In the genomic region with DNA sequence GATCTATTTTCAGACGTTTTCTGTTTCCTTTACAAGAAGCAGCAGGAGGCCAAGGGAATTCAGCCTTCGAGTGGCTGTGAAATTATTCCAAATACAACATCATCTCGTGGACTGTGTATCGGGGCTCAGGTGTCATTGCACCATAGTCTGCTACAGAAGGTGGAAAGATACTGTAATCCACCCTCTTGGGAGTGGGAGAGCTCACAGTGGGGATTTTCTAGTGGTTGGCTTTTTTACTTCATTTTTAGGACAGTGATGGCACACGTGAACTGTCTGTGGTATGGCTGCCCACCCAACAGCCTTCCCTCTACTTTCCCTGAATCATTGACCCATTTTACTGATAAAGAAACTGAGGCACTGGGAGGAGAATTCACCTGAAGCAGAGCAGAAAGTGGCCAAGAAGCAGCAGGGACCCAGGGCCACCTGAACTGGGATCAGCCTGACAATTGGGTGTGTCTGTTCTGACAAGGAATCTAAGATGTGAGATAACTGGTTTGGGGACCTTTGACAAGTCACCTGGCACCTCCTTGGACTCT, we compare ENCODE assay signal across 21 mouse cellular contexts.
A peak's percentile ranks its signal among the peaks of the same experiment; 100 is the strongest.
DNase-seq lines count a peak whose midpoint lies in the region; ATAC-seq and TF ChIP-seq lines count a peak whose summit lies in the region.
"Had no signal": no experiment of that assay in that cellular context is flagged by ENCODE, and none has a peak within 500 bp of the region (broad histone marks: within the 10 kb centered on the region; RNA-seq: fewer than 3 reads in every experiment).

No protein-coding gene starts in this region.

- peaks cover 53% of the 10 kb centered on the region for H3K4me1 ChIP-seq in heart, embryonic 15.5 days (replicated peaks)
- peaks cover 40% of the 10 kb centered on the region for H3K4me1 ChIP-seq in lung, embryonic 16.5 days (replicated peaks; ENCODE audit: control insufficient read depth, insufficient read depth, low read length)

- H3K4me3 ChIP-seq in gastrocnemius, adult 2 months, result no peak overlapping the region
- no peak overlapping the region for H3K4me3 ChIP-seq in heart, embryonic 15.5 days
- H3K4me3 ChIP-seq in lung, embryonic 16.5 days (ENCODE audit: low read length), result no peak overlapping the region
- H3K4me3 ChIP-seq in macrophage (ENCODE audit: inconsistent target), result no peak overlapping the region
- H3K4me3 ChIP-seq: intestine, embryonic 15.5 days; limb, embryonic 12.5 days; liver, embryonic 12.5 days; midbrain, embryonic 13.5 days; neural tube, embryonic 12.5 days had no signal

- no peaks in the 10 kb centered on the region for H3K79me2 ChIP-seq in macrophage (ENCODE audit: inconsistent target)

- 51% methylated on average over 5 of the region's 5 CpGs for WGBS in heart, embryonic 15.5 days
- WGBS in lung, embryonic 16.5 days, result 45% methylated on average over 5 of the region's 5 CpGs
- 22% methylated on average over 5 of the region's 5 CpGs for WGBS in macrophage (ENCODE audit: missing documents)

- DNase-seq in gastrocnemius, adult 2 months, result no peak
- no peak for DNase-seq in gastrocnemius, postnatal 36 days
- no peak for DNase-seq in heart, postnatal 4 days
- no peak for DNase-seq in lung, adult 18-20 months
- no peak for DNase-seq in frontal cortex, postnatal 25 days (ENCODE audit: low spot score in 2 of 2)
- DNase-seq: adrenal gland, postnatal 36 days; retina, postnatal 1 day; right cerebral cortex, postnatal 25 days; spleen, adult 18-20 months had no signal

- H3K9me3 ChIP-seq in heart, embryonic 15.5 days (replicated peaks), result no peaks in the 10 kb centered on the region
- no peaks in the 10 kb centered on the region for H3K9me3 ChIP-seq in lung, embryonic 16.5 days (ENCODE audit: control insufficient read depth, low read length)
- H3K9me3 ChIP-seq: intestine, embryonic 15.5 days; limb, embryonic 12.5 days; liver, embryonic 12.5 days; midbrain, embryonic 13.5 days; neural tube, embryonic 12.5 days had no signal

- TF ChIP-seq CTCF in gastrocnemius, adult 2 months (IDR thresholded peaks at IDR 0.05), result no peak

- intact Hi-C loops in gastrocnemius, adult 2 months (cut with DNase I), result no loop called here
- intact Hi-C loops in gastrocnemius, postnatal 36 days (cut with DNase I), result no loop called here

- H3K27me3 ChIP-seq in heart, embryonic 15.5 days, result peaks cover 16% of the 10 kb centered on the region
- H3K27me3 ChIP-seq in lung, embryonic 16.5 days (ENCODE audit: control insufficient read depth, insufficient read depth, low read depth, low read length), result no peaks in the 10 kb centered on the region
- H3K27me3 ChIP-seq: midbrain, embryonic 13.5 days; neural tube, embryonic 12.5 days; Patski had no signal

- peak overlapping the region; percentile 58 for H3K27ac ChIP-seq in gastrocnemius, adult 2 months
- peak overlapping the region; percentile 31; the same call in 1 of the 2 replicates for H3K27ac ChIP-seq in heart, embryonic 15.5 days
- H3K27ac ChIP-seq in lung, embryonic 16.5 days (ENCODE audit: low read length), result 0 out of 2 replicates have a peak overlapping the region, but pooled peaks have one; percentile 19
- peak overlapping the region; percentile 82 for H3K27ac ChIP-seq in macrophage
- H3K27ac ChIP-seq: intestine, embryonic 15.5 days; limb, embryonic 12.5 days; liver, embryonic 12.5 days; midbrain, embryonic 13.5 days; neural tube, embryonic 12.5 days had no signal

- H3K9ac ChIP-seq in heart, embryonic 15.5 days, result no peak overlapping the region
- H3K9ac ChIP-seq in lung, embryonic 16.5 days (ENCODE audit: low read length), result no peak overlapping the region
- H3K9ac ChIP-seq: intestine, embryonic 15.5 days; limb, embryonic 12.5 days; liver, embryonic 12.5 days; lung, embryonic 14.5 days; midbrain, embryonic 13.5 days; neural tube, embryonic 12.5 days had no signal

- H3K4me2 ChIP-seq in heart, embryonic 15.5 days, result peak overlapping the region; percentile 13; the same call in 1 of the 2 replicates
- no peak overlapping the region for H3K4me2 ChIP-seq in lung, embryonic 16.5 days (ENCODE audit: low read depth, low read length)
- H3K4me2 ChIP-seq: intestine, embryonic 15.5 days; limb, embryonic 12.5 days; liver, embryonic 12.5 days; lung, embryonic 14.5 days; midbrain, embryonic 13.5 days; neural tube, embryonic 12.5 days had no signal

- no peak for ATAC-seq in heart, embryonic 15.5 days (replicated peaks; ENCODE audit: insufficient number of reproducible peaks, insufficient read depth, low FRiP score, low read depth)
- ATAC-seq in lung, embryonic 16.5 days (ENCODE audit: low read depth), result no peak
- ATAC-seq: hindbrain, embryonic 16.5 days; midbrain, embryonic 13.5 days had no signal

- no peaks in the 10 kb centered on the region for H3K36me3 ChIP-seq in heart, embryonic 15.5 days
- H3K36me3 ChIP-seq in lung, embryonic 16.5 days (ENCODE audit: control insufficient read depth, insufficient read depth, low read length), result no peaks in the 10 kb centered on the region
- no peaks in the 10 kb centered on the region for H3K36me3 ChIP-seq in macrophage (ENCODE audit: inconsistent target)
- H3K36me3 ChIP-seq: G1E; intestine, embryonic 15.5 days; limb, embryonic 12.5 days; liver, embryonic 12.5 days; midbrain, embryonic 13.5 days; neural tube, embryonic 12.5 days had no signal

Comparison
In these comparisons a context has a peak if more than half of its experiments do, and no peak if none do; other contexts are left out.
1. H3K27ac ChIP-seq: peak in every context shown above with its lines; median percentile 82 in macrophage; 58 in gastrocnemius, adult 2 months; 31 in heart, embryonic 15.5 days; 19 in lung, embryonic 16.5 days.